Mouse (Mus musculus): Measurements from ENCODE around the gene Gpr61.

DNA sequence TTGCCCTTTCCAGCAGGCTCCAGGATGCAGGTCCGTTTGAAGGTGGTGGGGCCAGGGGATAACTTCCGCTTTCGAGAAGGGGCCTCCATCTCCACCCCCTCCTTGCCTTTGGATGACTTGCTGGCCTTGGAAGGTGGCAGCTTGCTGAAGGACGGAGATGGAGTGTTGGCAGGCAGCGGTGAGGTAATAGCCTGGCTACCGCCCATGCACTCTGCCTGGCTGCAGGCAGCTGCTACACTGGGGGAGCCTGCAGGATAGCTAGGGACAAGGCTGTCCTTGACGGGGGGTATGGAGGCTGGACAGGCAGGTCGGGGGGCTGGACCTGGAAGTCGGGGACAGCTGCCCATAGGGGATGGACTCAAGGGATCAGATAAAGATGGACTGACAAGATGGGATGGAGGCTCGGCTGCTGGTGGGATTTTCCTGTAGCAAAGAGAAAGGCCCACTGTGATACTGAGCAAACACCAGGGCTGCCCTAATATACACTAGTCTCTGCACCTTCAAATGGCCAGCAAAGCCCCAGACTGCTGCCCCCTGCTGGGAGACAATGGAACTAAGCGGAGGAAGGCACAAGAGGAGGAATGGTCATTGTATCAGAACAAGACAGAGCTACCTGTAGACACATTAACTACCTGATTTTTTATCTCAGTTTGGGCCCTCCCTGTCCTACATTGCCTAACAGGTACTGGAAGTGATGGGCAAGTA is 49.1 kb upstream of the Gpr61 start:
- TF ChIP-seq ZNF384 (IDR thresholded peaks at IDR 0.05; ENCODE audit: low read depth, low read length) (no peak), HCFC1 (IDR thresholded peaks at IDR 0.05; ENCODE audit: borderline replicate concordance, insufficient read depth, low read length) (no peak)

All from ES-E14 (cell line).